Mouse (Mus musculus) intestine, embryonic 14.5 days (tissue): ENCODE measurements around the gene Sestd1. TPM values are rescaled to one million over a fixed set of nuclear protein-coding genes. Genes with fewer than 3 reads are reported as not detected.

Experiments used
- ATAC-seq: fragments of 200-750 bp; cut with Nextera tagmentation; replicated peaks from 2 replicates; pipeline ENCODE4 v1.8.0; 2017; ENCODE audit warnings: low read depth, moderate number of reproducible peaks, moderate TSS enrichment, moderate library complexity; ENCODE audit not compliant: low FRiP score, low TSS enrichment
- DNase-seq: peaks from one replicate; pipeline ENCODE4 v3.0.0-alpha.2; 2018; ENCODE audit warnings: low spot score
- H3K27ac ChIP-seq: fragments of 300-500 bp; sonication (generic); 2 replicates; pipeline ENCODE4 v1.5.1; 2014; ENCODE audit warnings: low read depth, mild to moderate bottlenecking, control low read depth
- H3K27me3 ChIP-seq: fragments of 300-500 bp; sonication (generic); replicated peaks from 2 replicates; pipeline ENCODE4 v1.6.1; 2014; ENCODE audit warnings: low read length, control low read depth; ENCODE audit not compliant: control insufficient read depth, insufficient read depth
- H3K36me3 ChIP-seq: fragments of 300-500 bp; sonication (generic); 2 replicates; pipeline ENCODE4 v1.6.1; 2014; ENCODE audit warnings: low read length, control low read depth; ENCODE audit not compliant: control insufficient read depth, insufficient read depth
- H3K4me1 ChIP-seq: fragments of 300-500 bp; sonication (generic); replicated peaks from 2 replicates; pipeline ENCODE4 v1.6.1; 2014; ENCODE audit warnings: low read length, control low read depth, mixed read lengths; ENCODE audit not compliant: control insufficient read depth, insufficient read depth
- H3K4me2 ChIP-seq: fragments of 300-500 bp; sonication (generic); 2 replicates; pipeline ENCODE4 v1.6.1; 2014; ENCODE audit warnings: low read length
- H3K4me3 ChIP-seq: fragments of 300-500 bp; sonication (generic); 2 replicates; pipeline ENCODE4 v1.5.1; 2014; ENCODE audit warnings: low read depth, low read length, control low read depth, mixed read lengths
- H3K9ac ChIP-seq: fragments of 300-500 bp; sonication (generic); 2 replicates; pipeline ENCODE4 v1.6.1; 2014; ENCODE audit warnings: mild to moderate bottlenecking, low read length
- H3K9me3 ChIP-seq: fragments of 300-500 bp; sonication (generic); 2 replicates; pipeline ENCODE4 v1.6.1; 2016; ENCODE audit warnings: low read length, control low read depth; ENCODE audit not compliant: control insufficient read depth
- WGBS: fragments of 180-500 bp; shearing (Covaris S2); extraction: QIAGEN DNeasy Blood & Tissue Kit; methylation state at CpG from one replicate; pipeline ENCODE4 v1.1.7; 2014; 5-methylcytosine and 5-hydroxymethylcytosine counted together
- polyA plus RNA-seq: library from polyadenylated mRNA; unstranded; fragments of >200 nt; fragmentation: Nextera tagmentation; extraction: Ambion mirVana; gene quantifications from 2 replicates; pipeline ENCODE4 v1.2.1, GENCODE M21; 2014

The Sestd1 gene
- polyA plus RNA-seq, 1 experiment from 2014 or later: 20.3 TPM

DNA sequence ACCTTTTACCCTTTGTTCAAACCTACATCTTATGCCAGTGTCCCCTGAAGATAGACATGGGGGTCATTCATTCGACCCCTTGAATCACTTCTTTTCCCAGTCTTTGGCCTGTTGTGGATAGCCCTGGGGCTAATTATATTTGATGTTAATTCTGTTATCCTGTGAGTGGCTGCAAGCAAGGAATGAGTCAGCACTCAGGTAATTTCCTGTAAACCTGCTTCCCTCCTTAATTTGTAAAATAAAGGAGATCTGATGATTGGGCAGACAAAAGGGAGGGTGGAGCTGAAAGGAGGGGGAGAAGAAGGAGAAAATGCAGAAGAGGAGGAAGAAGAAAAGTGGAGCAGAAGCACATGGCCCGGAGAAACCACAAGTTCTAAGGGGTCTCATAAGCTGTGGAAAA is 133.4 kb downstream of the Sestd1 start:
- Histone ChIP-seq H3K4me2 (no peak overlapping the region), H3K9ac (no peak overlapping the region), H3K9me3 (no peaks in the 10 kb centered on the region), H3K27ac (no peak overlapping the region), H3K27me3 (no peaks in the 10 kb centered on the region), H3K4me1 (no peaks in the 10 kb centered on the region; the same call in 1 of the 2 replicates), H3K4me3 (no peak overlapping the region), H3K36me3 (no peaks in the 10 kb centered on the region)
- WGBS: 85% methylated on average over 2 of the region's 2 CpGs
- ATAC-seq (no peak), DNase-seq (no peak)

DNA sequence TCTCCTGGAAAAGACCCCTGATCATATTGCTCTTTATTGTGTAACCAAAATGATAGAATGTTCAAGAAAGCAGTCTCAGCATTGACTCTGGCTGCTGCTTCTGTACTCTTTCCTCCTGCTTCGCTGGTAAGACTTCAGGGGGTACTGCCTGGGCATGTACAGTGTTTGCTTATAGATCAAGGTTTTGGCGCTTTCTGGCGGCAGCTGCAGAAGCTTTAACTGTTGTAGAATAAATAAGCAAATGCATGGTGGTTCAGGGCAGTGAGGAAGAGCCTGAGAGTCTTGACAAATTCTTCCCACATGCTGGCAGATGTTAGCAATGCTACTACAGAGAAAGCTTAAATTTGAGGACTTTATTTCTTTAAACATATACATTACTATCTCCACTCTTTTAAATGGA is 134.1 kb downstream of the Sestd1 start:
- H3K4me3 ChIP-seq: no peak overlapping the region
- no peak overlapping the region for H3K4me2 ChIP-seq
- no peaks in the 10 kb centered on the region for H3K27me3 ChIP-seq
- DNase-seq (no peak), ATAC-seq (no peak)
- no peak overlapping the region for H3K27ac ChIP-seq
- H3K36me3 ChIP-seq: no peaks in the 10 kb centered on the region
- no peaks in the 10 kb centered on the region; the same call in 1 of the 2 replicates for H3K4me1 ChIP-seq
- H3K9ac ChIP-seq: no peak overlapping the region
- WGBS: 41% methylated on average over 3 of the region's 3 CpGs
- no peaks in the 10 kb centered on the region for H3K9me3 ChIP-seq

DNA sequence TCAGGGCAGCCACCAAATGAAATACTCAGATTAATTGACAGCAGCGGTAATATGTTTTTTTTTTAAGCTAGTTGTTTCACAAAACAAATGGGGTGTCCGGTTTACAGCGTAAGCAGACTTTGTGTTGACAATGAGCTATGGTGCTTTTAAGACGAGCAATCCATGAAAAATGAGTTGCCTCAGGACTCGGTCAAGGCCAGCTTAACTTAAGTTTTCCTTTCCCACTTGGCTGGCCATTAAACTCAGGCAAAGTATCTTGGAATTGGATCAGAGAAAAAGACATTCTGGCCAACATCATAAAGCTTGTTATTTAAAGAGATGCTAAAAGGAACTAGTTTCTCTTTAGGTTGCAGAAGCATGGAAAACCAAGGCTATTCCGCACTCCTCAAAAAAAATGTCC is 136.9 kb downstream of the Sestd1 start:
- no peaks in the 10 kb centered on the region for H3K9me3 ChIP-seq
- DNase-seq (no peak), ATAC-seq (no peak)
- H3K27me3 ChIP-seq: no peaks in the 10 kb centered on the region
- no peak overlapping the region for H3K27ac ChIP-seq
- no peak overlapping the region for H3K9ac ChIP-seq
- H3K36me3 ChIP-seq: no peaks in the 10 kb centered on the region
- H3K4me2 ChIP-seq: no peak overlapping the region
- no peak overlapping the region for H3K4me3 ChIP-seq
- no peaks in the 10 kb centered on the region; the same call in 1 of the 2 replicates for H3K4me1 ChIP-seq
- WGBS: 45% methylated on average over 6 of the region's 6 CpGs

DNA sequence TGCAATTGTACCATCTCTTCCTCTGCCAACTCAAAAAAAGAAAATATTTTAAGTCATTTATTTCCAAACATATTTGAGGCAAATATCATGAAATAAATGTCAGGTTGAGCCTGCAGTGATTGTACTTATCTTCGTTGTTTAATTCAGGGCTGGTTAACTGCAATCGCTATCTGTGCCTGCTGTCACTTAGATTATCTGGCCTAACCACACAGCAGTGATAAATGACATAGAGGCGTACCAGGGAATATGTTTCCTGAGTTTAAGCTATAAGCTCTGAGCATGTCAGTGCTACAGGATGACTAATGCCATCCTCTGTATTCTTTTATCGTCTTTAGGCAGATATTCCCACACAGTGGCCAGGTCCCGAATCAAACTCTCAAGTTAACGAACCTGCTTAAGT is 141.5 kb downstream of the Sestd1 start:
- ATAC-seq (no peak), DNase-seq (no peak)
- Histone ChIP-seq H3K36me3 (no peaks in the 10 kb centered on the region), H3K4me3 (no peak overlapping the region), H3K27ac (no peak overlapping the region), H3K4me2 (no peak overlapping the region), H3K9me3 (no peaks in the 10 kb centered on the region), H3K27me3 (no peaks in the 10 kb centered on the region), H3K4me1 (no peaks in the 10 kb centered on the region; the same call in 1 of the 2 replicates), H3K9ac (no peak overlapping the region)
- WGBS: 72% methylated on average over 6 of the region's 6 CpGs

DNA sequence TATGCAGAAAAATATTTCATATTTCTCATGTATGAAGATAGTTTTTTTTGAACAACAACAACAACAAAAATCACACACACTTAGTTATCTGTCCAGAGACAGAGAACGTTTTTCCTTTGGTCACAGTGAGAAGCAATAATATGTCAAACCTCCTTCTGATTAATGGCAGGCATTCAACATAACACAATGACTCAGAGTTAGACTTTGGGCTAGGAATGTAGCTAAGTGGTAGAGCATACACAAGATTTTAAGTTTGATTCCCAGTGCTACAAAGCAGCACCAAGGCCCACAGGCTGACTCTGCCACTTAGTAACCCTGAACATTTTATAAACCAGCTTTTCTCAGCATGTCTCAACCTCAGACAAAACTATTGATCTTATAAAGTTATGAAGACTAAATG is 145.5 kb downstream of the Sestd1 start:
- Histone ChIP-seq H3K9me3 (no peaks in the 10 kb centered on the region), H3K36me3 (no peaks in the 10 kb centered on the region), H3K4me1 (no peaks in the 10 kb centered on the region), H3K4me3 (no peak overlapping the region), H3K9ac (no peak overlapping the region), H3K27ac (no peak overlapping the region), H3K4me2 (no peak overlapping the region), H3K27me3 (no peaks in the 10 kb centered on the region)
- 20% methylated on average over 1 of the region's 1 CpGs for WGBS
- DNase-seq (no peak), ATAC-seq (no peak)

DNA sequence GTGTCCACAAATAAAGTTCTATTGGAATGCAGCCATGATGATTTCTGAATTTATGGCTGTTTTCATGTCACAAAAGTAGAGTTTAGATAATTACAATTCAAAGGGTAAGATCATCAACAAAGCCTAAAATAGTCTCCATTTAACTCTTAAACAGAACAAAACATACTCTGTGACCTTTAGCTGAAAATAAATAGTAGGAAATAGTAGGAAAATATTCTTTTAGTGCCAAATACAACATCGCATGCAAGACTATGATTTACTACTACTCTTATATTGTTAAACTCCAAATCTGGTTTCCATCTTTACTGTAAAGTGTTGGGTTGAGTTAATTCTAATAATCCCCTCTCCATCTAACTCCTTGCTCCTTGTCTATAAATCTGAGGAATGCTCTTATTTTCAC is 147.0 kb downstream of the Sestd1 start:
- Histone ChIP-seq H3K27me3 (no peaks in the 10 kb centered on the region), H3K4me3 (no peak overlapping the region), H3K27ac (no peak overlapping the region), H3K36me3 (no peaks in the 10 kb centered on the region), H3K9ac (no peak overlapping the region), H3K4me1 (no peaks in the 10 kb centered on the region), H3K4me2 (no peak overlapping the region), H3K9me3 (no peaks in the 10 kb centered on the region)
- 51% methylated on average over 1 of the region's 1 CpGs for WGBS
- DNase-seq (no peak), ATAC-seq (no peak)

Other genes with a start within 250 kb of the Sestd1 start
- gene Ccdc141, start 110.0 kb downstream of the Sestd1 start, polyA plus RNA-seq: 7.2 and 7.4 TPM in 2 replicates